Mouse (Mus musculus): ENCODE data around the gene Pitpnc1. TPM values are rescaled to one million over a fixed set of nuclear protein-coding genes. Genes with fewer than 3 reads are reported as not detected.

Pitpnc1 gene
- polyA plus RNA-seq, 1 experiment: 2.4 TPM

DNA sequence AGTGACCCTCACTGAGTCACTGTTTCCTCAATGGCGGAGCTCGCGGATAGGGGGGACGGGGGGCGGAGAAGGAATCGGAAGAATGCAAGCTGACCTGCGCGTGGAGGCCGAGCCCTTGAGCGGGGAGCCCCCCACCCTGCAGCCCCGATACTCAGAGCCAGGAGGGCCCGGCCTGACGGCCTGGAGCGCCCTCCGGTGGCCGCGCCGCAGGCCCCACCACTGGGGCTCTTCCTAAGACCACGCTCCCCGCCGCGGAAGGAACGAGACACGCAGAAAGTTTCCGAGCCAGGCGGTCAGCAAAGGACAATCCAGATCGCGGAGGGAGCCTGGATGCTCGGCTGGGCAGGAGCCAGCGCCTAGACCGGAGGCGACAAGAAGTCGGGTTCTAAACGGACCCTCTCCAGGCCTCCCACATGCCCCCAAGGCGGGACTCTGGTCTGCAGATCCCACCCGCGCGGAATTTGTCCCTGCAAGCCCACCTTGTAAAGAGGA, 1.4 kb downstream of the Pitpnc1 start:
- WGBS: under 1% methylated on average over 38 of the region's 38 CpGs
- no peak for DNase-seq (ENCODE audit: low read depth, low spot score)

DNA sequence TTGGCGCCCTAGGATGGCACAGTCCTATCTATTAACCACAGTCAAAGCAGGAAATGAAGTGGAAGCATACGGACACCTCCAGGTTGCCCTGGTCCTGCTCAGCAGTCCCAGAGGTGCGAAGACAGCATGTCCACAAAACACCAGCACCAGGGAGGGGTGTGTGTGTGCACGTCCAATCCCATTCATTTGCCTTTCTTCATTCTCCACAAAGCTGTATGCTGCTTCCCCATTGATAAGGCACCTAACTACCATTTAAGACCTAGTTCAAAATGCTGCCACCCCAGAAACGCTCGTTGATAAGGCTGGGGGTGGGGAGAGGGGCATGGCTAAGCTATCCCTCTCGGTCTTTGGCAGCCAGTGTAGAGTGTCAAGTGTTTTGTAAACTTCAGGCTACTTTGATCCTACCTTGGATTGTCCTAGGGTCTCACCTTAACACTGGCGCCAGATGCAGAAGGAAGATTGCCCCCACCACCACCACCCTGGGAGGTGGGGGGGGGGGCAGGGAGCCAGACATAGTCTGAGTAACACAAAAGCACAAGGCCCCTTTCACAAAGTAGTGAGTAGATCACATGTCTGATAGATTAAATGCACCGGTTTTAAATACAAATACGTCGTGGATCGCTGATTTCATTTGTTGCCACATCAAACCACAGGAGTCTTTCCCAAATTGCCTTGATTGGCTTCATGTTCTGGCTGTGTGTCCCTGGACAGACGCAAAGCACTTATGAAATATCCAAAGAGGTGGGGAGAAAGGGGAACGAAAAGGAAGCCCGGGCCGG, 2.1 kb downstream of the Pitpnc1 start:
- 30% methylated on average over 16 of the region's 16 CpGs for WGBS
- DNase-seq (ENCODE audit: low read depth, low spot score): no peak

DNA sequence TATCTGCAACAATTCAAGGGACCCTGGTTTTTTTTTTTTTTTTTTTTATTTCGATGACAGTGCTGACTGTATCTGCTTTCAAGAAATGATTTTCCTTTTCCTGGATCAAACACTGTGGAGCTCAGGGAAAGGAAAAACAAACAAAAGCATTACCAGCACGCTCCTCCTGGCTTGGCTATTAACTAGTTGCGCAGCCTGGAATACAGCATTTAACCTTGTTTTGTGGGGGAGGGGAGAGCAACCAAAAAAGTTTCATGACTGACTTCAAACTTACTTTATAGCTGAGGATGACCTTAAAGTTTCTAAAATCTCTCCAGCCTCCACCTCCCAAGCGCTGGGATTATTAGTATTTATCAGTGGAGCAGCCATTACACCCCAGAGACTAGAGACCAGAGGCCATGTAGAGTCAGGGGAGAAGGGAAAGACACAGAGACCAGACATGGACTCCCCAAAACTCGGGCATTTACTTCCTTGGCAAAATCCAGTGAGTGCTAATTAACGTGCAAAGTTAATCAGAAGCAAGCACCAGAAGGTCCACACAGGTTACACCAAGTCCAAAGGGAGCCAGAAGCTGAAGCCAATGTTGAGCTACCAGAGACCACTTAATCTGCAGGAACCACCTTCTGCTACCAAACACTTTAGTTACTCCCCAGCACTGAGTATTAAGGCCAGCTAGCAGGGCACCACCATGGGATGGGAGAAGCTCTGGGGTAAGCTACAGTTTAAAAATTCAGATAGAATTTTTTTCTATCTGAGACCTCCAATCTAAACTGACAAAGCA, 3.7 kb downstream of the Pitpnc1 start:
- WGBS: 49% methylated on average over 6 of the region's 6 CpGs
- DNase-seq (ENCODE audit: low read depth, low spot score): no peak

DNA sequence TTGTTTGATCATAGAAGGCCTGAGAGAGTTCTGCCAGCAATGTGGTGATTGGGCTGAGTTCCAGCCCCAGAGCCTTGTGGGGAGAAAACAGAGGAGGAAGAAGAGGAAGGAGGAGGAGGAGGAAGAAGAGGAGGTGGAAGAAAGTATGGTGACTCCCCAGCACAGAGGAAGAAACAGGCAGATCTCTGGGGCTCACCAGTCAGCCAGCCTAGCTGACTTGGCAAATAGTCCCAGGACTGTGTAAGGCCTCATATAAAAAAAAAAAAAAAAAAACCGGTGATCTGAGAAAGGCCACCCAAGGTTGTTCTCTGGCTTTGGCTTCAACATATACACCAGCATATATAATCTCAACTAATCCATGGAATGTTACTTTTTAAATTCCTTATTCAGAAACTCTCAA, 4.5 kb downstream of the Pitpnc1 start:
- no peak for DNase-seq (ENCODE audit: low read depth, low spot score)
- WGBS: 17% methylated on average over 1 of the region's 1 CpGs

DNA sequence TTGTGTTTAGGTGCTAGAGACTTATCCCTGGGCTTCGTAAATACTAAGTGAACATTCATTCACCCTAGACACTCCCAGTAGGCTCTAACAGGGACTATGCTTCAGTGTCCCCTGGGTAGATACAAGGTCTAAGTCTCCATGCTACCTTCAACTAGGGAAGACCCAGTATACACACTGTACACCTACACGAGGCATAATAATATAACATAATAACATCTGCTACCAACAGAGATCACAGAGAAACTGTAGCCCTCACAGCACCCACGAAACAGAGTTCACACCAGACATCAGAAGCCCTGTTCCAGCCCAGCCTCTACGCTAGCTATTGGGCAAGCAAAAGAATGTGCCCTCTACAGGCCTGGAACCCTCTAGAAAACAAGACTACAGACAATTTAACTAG, 5.5 kb downstream of the Pitpnc1 start:
- 87% methylated on average over 4 of the region's 4 CpGs for WGBS
- no peak for DNase-seq (ENCODE audit: low read depth, low spot score)

DNA sequence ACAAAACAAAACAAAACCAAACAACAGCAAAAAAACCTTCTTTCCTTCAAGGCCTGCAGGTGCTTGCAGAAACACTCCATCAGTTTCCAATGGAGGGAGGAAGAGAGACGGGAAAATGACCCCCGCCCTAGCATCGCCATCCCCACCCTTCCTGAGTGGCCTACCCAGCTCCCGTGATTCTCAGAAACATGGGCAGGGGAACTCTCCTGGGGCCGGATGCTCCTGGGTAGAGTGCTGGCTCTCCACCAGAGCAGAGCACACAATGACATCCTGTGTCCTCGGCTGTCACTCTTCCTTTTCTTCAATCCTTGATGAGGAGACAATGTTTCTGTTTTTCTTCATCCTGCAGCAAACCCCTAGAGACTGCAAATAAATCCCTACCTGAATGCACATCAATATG, 6.4 kb downstream of the Pitpnc1 start:
- DNase-seq (ENCODE audit: low read depth, low spot score): no peak
- WGBS: 73% methylated on average over 6 of the region's 6 CpGs

DNA sequence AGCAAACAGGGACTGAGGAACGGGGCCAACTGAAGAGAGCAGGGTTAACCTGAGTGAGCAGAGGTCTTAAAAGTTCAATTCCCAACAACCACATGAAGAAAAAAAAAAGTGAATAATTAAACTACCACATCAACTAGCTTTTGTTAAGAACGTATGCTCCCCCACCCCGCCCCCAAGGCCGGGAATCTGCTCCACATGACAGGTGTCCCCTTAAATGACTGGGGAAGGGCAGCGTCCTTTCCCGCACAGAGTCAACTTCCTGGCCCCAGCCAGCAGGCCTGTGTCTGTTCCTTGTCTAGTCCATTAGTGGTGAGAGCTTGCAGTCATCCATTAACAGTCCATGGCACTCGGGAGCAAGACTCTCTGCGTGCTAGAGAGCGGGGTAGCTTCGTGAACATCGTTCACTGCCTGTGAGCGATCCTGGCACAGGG, 7.2 kb downstream of the Pitpnc1 start:
- no peak for DNase-seq (ENCODE audit: low read depth, low spot score)

DNA sequence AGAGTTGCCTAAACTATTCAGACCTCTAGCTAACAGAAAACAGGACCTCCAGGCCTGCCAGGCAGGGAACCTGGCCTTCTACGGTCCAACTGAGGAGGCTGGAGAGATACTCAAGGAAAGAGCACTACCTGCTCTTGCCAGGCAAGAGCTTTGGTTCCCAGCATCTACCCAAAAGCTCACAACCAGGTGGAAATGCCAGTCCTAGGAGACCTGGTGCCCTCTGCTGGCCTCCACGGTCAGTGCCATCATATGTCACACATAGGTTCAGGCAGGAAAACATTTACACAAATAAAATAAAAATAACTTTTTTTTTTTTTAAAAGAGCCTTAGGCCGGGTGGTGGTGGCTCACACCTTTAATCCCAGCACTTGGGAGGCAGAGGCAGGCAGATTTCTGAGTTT, 8.0 kb downstream of the Pitpnc1 start:
- 92% methylated on average over 3 of the region's 3 CpGs for WGBS
- no peak for DNase-seq (ENCODE audit: low read depth, low spot score)

More for the DNA sequence above, 7.2 kb downstream of the Pitpnc1 start:
- 69% methylated on average over 12 of the region's 12 CpGs for WGBS

DNA sequence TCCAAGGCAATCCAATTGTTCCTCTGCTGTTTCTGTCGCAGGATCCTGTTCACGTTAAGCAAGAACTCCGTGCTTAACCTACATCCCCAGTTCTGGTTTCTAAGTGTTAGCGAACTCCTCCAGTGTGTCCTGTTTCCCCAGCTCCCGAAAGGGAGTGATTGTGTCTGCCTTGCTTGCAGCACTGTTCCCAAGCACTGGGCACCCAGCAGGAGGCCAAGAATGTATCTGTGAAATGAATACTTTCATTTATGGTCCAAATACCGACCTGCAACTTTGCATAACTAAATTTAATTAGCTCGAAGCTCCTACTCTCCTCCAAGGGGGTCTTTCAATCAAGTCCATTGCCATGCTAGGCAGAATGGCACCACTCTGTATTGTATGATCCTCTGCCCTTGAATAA, 10.7 kb downstream of the Pitpnc1 start:
- no peak for DNase-seq (ENCODE audit: low read depth, low spot score)
- 84% methylated on average over 7 of the region's 7 CpGs for WGBS

DNA sequence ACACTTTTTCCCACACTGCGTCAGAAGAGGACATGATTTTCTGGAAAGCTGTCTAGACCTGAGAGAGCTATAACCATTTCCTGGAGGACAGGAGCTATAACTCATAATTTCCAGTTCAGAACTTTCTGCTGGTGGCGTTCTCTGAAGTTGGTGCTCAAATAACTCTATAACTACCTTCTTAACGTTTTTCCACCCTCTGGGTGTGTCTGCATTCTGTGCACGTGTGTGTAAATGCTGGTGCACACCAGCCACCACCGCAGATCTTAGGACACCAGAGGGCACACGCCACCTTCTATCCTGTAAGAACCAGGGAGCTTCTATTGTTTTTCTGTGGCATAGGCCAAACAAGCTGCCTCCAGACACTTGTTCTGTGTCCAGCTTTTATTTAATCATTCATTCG, 11.5 kb downstream of the Pitpnc1 start:
- DNase-seq (ENCODE audit: low read depth, low spot score): no peak
- 68% methylated on average over 7 of the region's 7 CpGs for WGBS

DNA sequence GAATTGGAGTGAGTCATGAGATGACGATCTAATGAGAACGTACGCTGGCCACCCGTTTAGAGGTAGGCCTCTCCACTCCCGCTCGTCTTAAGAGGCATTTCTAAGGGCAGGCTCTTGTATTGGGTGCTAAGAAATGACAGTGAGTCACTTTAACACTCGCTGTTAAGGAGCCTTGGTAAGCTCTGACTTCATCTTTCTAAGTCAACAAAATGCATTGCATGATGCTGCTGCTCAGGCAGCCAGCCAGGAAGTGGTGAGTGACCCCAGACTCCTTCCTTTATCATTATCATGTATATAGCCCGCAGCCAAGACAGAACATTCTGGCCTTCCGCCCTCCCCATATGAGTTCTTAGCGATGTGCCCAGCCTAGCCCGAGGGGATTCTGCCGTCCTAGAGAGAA, 12.2 kb downstream of the Pitpnc1 start:
- 74% methylated on average over 12 of the region's 12 CpGs for WGBS
- no peak for DNase-seq (ENCODE audit: low read depth, low spot score)

DNA sequence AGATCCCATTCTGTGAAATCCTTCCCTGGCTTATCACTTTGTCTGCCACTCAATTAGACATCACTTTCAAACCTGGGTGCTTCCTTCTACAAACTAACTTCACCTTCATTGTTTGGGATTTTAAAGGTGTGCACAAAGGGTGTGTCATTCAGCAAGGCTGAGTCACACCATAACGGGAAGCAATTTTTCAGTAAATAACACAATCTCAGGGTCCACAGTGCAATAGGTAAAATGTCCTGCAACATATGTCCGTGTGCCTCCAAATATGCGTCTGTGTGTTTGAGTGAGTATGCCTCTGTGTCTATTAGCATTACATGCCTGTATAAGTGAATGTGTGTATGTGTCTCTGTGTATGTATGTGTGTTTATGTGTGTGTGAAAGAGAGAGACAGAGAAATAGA, 13.2 kb downstream of the Pitpnc1 start:
- DNase-seq (ENCODE audit: low read depth, low spot score): no peak
- 37% methylated on average over 3 of the region's 3 CpGs for WGBS

DNA sequence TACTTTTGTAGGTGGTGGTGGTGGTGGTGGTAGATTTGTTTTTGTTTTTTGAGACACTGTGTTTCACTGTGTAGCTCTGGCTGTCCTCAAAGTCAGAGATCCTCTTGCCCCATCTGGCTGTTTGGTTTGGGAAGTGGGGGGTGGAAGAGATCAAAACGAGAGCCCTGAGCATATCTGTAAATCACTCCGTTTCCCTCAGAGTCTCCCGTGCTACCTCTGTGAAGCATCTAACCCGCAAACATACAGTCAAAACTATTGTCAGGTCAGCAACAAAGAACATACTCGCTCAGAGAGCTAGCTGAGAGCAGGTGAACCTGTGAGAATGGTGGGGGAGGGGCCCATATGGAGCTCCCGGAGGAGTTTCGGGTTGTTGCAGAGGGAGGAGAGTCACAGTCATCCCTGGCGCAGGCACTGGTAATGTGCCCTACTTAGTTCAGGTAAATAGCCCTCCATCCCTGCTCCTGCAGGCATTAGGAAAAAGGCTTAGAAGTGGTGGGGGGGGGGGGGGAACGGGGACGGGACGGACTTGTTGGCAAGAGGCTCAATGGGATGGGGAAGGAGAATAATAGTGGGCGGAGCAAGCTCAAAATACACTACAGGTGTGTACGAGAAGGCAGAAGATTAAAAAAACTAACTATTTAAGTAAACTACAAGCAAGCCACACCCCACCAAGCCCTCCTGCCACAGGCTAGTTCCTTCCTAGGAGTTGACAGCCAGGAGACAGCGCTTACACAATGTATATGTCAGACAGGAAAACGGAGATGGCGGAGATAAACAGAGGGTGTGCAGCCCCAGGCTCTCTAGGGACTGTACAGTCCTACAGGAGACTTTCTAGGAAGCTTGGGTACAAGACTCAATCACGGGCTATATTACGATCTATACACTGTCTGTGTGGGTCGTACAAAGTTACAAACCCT, 15.7 kb downstream of the Pitpnc1 start:
- no peak for DNase-seq (ENCODE audit: low read depth, low spot score)
- 30% methylated on average over 19 of the region's 19 CpGs for WGBS

DNA sequence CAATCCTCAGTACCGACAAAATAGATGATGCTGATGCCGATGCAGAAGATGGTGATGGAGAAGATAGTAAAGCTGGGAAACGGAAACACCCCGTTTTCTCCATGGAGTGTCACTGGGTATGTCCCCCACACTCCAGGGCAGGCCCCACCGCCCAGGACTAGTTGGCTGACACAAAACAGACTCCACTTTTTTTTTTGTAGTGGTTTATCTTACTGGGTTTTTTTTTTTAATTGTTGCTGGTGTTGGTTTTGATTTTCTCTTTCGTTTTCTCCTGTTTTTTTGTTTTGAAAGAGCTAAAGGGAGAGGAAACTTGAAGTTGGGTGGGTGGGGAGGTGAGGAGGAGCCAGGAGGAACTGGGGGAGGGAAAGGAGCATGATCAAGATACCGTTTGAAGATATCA, 18.4 kb downstream of the Pitpnc1 start:
- 82% methylated on average over 7 of the region's 7 CpGs for WGBS
- no peak for DNase-seq (ENCODE audit: low read depth, low spot score)

DNA sequence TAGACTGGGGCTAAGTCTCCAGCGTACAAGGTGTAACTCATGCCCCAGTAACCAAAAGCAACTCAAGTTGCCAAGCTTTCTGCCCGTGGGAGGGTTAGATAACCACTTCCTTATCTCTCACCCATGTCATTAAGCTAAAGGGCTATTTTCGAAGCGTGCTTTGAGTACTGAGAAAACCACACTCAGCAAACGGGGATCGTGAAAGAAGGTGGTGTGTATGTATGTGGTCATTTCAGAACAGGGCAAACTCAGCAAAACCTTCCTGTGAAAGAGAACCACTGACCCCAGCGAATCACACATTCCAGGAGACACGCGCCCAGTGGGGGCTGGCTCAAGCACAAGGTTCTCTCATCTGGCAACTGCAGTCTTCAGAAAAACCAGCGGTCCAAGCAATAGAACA, 19.4 kb downstream of the Pitpnc1 start:
- no peak for DNase-seq (ENCODE audit: low read depth, low spot score)
- 57% methylated on average over 10 of the region's 10 CpGs for WGBS

DNA sequence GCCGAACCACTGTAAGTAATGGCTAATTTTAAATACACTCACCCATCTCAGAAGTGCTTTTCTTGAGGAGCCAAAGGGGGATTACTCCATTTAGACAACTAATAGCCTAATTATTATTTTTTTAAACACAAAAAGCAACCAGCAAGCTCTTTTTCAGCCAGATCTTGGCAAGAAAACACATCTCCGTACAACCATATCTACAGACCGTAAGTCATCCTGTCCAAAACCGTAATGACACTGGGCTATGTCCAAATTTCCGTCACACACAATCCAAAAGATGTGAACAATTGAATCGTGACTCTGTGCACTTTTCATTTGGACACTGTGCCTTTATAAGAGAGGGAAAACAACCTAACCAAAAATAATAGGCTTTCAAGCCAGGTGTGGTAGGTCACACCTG, 20.4 kb downstream of the Pitpnc1 start:
- 74% methylated on average over 6 of the region's 6 CpGs for WGBS

DNA sequence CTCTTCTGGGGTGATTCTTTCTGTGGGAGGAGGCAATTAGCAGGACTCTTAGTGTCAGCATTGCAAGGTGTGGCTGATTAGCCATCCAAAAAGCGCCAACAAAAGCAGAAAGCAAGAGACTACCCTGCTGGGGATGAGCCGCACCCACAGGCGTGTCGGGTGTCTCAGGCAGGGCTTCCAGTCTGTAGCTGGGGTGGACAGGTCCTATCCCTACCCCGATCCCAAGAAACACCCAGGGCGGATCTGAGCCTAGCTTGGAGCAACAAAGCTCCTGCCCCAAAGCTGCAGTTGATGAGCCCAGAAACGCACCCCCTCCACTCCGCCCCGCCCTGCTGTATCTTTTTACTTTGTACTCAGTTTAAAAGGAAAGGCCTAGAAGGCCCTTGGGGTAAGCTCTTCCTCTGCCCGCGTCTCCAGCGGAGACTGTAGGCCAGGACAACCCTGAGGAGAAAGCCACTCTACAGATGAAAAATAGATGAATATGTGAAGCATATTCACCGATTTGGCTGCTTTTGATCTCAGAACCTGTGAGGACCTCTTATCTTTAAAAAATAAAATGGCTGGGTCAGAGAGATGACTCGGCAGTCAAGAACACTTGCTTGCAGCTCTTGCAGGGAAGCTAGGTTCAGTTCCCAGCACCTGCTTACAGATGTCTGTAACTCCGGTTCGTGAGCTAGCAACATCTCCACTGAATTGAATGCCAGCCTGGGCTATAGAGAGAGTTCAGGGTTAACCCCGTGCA, 21.2 kb downstream of the Pitpnc1 start:
- no peak for DNase-seq (ENCODE audit: low read depth, low spot score)
- WGBS: 50% methylated on average over 17 of the region's 17 CpGs

More for the DNA sequence above, 20.4 kb downstream of the Pitpnc1 start:
- no peak for DNase-seq (ENCODE audit: low read depth, low spot score)

DNA sequence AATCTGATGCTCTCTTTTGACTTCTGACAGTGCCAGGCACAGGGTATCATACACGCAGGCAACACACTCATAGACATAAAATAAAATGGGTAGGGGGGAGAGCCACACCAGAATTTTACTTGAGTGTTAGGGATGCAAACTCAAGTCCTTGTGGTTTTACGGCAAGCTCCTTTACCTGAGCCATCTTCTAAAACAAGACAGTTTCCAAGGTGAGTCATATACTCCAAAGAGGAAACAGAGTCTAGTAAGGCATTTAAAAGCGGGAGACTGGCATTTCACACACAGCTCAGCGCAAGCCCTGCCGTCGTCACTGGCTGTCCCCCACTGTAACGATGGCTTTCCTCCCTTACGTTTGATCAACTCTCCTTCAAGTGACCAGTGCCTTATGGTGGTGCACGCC, 22.6 kb downstream of the Pitpnc1 start:
- 85% methylated on average over 9 of the region's 9 CpGs for WGBS
- DNase-seq (ENCODE audit: low read depth, low spot score): no peak

DNA sequence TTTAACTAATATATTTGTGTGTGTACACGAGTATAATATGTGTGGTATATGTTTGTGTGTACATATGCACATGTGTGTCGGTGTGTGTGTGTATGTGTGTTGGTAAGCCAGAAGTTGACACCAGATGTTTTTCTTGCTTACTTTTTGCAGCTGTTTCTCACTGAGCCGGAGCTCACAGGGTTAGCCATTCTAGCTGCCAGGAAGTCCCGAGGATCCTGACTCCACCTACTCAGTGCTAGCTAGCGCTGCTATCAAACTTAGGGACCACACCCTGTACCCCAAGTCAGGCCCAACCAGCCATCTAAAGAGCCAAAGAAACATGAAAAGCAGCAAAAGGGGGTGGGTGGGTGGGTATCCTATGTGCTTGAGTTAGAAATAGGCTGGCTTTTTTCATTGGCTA, 23.1 kb downstream of the Pitpnc1 start:
- no peak for DNase-seq (ENCODE audit: low read depth, low spot score)
- 34% methylated on average over 5 of the region's 5 CpGs for WGBS

All from large intestine, adult 2 months (tissue).